Mouse (Mus musculus) layer of hippocampus, adult 11-12 months (tissue): Measurements from ENCODE around the gene Ank2.

Experiments used
- DNase-seq: peaks from one replicate; pipeline ENCODE4 v3.0.0; 2022; ENCODE audit warnings: low spot score

Gene Ank2

DNA sequence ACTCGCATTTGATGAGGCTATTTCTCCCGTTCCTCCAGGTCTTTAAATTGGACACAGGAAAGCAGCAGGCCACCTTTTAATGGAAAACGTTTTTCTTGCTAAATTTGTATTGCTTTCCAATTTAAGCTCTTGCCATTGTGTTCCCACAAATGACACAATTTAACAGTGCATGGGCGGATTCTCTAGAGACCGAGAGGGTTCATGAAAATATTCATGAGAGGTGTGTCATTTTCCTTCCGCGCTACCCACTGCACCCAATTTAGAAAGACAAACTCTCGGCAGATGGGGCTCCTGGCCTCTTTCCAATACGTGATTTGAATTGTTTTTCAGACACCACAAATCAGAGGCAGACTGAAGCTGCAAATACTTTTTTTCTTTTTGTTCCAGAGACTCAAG, 205.7 kb downstream of the Ank2 start:
- DNase-seq, result peak; percentile 87

- no peak for DNase-seq
Observed at GRCm38 (mm10) chr3:127292864-127293478, 206.2 kb downstream of the Ank2 start.

- DNase-seq, result no peak
Observed at GRCm38 (mm10) chr3:127282277-127282676, 216.9 kb downstream of the Ank2 start.

- DNase-seq, result no peak
Observed at GRCm38 (mm10) chr3:127281390-127281789, 217.8 kb downstream of the Ank2 start.

DNA sequence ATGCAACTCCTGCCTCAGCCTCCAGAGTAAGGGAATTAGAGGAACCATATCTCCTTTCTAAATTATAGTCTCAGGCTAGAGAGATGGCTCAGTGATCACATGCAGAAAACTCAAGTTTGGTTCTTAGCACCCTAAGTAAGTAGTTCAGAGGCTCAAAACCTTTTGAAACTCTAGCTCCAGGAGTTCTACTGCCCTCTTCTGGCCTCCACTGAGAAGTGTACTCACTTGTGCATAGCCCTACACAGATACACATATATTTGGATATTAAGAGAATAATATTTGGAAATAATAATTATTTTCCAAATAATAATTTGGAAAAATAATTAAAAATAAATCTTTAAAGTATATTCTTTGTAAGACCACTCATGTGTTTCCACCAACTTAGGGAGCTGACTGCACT, 218.8 kb downstream of the Ank2 start:
- no peak for DNase-seq

- no peak for DNase-seq
Observed at GRCm38 (mm10) chr3:127275953-127276352, 223.2 kb downstream of the Ank2 start.

DNA sequence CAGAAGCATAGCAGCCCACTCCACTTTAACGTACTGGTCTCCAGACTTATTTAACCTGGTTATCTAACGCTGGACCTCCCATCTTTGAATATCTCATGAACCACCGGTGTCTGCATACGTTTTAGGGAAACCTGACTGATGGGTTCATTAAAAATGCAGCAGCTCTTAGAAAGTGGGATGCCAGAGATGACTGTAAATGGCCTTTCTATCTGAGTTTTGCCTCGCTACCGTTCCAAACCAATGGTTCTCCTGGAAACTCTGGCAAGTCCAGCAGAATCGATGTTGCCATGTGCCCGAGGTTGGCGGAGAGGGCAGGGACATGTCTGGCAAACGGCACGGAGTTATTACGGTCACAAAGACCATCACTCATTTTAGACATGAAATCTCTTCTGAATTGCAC, 226.3 kb downstream of the Ank2 start:
- no peak for DNase-seq

GRCm38 (mm10) chr3:127269616-127270015, 229.5 kb downstream of the Ank2 start:
- DNase-seq, result no peak

DNA sequence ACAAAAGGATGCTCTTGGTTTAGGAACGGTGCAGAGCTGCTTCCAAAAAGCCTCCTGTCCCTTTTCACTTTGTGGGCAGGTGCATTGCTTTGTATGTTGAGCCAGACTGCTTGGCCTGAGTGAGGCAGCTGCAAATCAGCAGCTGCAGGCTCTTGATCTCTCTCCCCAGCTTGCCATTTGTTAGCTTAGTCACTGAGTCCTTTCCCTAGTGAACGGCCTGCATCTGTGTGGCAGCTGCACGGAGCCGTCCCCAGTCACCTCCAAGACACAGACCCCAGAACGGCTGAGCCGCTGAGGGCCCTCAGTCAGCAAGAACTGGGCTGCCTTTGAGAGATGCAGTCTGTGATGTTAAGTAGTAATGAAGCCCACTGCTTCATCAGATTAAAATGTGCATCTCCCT, 231.3 kb downstream of the Ank2 start:
- DNase-seq, result no peak

DNA sequence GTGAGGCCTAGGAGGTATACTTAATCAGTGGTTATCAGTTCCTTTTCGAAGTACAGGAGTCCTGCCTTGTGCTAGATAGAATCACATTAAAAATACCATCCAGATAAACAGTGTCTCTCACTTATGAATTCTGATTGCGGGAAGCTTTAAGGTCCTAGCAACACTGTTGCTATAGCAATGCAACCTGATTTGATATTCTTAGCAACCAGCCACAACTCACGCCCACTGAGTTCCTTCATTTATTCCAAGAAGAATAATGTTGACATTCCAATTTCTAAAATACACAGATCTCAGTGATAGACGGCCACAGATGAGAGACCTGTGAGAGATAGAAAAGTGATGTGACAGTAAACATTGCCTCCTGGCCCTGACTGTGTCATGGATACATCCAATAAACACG, 233.4 kb downstream of the Ank2 start:
- no peak for DNase-seq

GRCm38 (mm10) chr3:127265182-127265581, 234.0 kb downstream of the Ank2 start:
- DNase-seq, result no peak

GRCm38 (mm10) chr3:127260786-127261166, 238.4 kb downstream of the Ank2 start:
- DNase-seq, result no peak

GRCm38 (mm10) chr3:127260007-127260785, 239.0 kb downstream of the Ank2 start:
- no peak for DNase-seq

GRCm38 (mm10) chr3:127258466-127259075, 240.6 kb downstream of the Ank2 start:
- no peak for DNase-seq

- DNase-seq, result no peak
Observed at GRCm38 (mm10) chr3:127257969-127258368, 241.2 kb downstream of the Ank2 start.

DNA sequence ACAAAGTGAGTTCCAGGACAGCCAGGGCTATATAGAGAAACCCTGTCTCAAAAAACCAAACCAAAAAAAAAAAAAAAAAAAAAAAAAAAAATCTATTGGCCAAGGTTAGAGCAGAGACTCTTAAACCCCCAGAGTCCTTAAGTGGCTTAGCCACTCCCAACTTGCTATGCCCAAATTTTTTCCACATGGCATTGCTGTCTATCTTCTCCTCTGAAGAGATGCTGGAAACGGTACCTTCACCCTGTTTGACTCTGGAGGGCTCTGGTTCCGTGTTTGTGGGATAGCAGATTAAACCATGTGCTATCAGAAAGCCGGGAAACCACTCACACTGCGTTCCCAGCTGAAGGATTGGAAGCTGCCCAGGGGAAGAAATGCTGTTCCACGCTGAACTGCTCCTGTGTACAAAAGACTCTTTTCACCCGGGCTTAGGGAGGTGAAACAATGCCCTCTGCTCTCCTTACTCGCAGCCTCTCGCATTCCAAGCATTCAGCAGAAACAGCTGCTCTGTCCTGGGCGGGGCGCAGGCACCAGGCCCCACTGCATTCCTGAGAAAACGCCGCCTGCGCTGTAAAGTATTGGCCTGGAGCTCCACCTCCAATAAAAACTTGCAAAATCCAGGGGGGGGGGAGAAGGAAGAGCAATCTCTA, 241.7 kb downstream of the Ank2 start:
- peak; percentile 67 for DNase-seq

DNA sequence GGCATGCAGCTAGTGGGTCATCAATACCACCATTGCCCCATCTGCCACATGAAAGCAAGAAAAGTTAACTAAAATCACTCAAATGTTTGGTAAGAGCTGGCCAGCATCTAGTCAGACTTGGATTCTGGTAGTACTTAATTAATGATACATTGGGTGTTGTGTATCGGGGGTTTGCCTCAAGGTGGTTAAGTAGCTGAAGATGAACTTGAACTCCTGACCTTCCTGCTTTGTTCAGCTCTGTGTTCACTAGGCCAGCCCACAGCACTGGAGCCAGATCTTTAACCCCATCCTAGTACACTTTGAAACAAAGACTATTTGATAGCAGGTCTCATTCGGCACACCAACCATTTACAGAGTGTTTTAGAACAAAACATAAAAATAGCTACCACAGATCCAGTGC, 242.5 kb downstream of the Ank2 start:
- DNase-seq, result no peak

DNA sequence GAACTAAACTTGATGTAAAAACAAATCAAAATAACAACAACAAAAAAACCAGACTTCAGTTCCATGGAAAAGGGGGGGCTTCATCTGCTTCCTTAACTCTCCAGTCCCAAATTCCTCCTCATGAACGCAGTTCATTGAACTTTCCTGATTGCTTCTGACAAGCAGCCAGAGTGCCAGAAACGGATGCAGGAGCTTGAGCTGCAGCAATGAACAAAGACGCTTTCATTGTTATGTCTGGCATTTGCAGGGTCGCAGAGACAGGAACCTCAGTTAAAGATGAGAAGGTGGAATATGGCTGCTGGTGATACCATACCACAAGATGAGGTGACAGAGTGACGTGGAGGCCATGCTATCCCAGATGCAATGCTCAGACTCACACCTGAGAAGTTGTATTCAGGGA, 248.2 kb downstream of the Ank2 start:
- no peak for DNase-seq

- DNase-seq, result no peak
Observed at GRCm38 (mm10) chr3:127248611-127249010, 250.5 kb downstream of the Ank2 start.

DNA sequence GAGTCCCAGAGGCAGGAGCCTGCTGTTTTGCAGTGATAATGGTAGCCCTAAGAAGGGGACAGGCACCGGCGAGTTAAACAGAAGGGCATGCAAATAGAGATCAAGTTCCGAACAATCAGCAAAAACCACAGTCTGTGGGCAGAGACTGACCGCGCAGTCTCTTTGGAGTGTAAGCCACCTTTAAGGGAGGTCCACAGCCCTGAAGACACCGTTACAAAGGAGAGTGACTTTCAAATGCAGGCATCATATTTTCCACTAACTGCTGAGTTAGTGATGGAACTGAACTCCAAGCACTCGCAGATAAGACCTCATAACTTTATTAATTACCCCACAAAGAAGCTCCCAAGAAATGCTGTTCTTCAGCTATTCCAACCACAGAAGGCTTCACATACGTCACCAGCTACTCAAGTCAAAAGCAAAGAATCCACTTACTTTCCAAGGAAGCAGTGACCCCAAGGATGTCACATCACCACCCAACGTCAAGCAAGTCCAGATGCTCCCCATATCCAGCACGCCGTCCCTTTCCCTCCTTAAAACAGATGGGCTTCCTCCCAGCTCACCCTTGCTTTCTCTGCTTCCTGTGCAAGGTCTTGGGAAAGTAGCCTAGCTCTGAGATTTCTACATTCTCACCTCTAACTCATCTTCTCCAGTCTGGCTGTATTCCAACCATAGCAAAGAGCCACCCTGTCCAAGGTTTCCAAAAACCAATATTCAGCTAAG, 252.0 kb downstream of the Ank2 start:
- DNase-seq, result no peak

DNA sequence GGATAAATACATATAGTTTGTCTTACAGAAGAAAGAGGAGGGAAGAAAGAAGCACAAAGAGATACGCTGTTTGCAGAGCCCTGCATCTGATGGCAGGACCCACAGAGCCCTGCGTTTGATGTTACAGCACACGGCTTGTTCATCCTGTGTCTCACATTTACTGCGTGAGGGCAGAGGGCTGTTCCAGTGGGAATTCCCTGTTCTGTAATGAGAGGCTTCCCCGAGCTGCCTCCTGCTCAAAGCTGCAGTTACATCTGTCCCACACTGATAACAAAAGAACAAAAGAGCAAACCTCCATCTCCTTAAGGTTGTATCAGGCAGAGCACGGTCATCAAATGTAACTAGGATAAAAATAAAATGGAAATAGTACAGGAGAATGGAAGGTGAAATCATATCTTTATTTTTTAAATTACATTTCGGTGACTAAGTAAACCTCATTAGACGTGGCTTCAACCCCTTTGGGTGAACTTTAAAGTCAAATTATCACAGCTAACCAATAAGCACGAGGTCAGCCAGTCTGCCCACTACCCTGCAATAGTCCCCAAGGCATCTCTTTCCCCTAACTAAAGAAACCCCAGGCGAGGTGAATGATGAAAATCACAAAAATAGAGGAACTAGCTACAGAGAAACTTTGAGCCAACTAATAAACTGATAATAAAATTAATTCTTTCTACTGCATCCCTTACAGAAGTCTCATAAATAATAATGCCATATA, 255.1 kb downstream of the Ank2 start:
- no peak for DNase-seq
